Mouse (Mus musculus) heart, embryonic 11.5 days (tissue): ENCODE results near the gene Strap. TPM values are rescaled to one million over a fixed set of nuclear protein-coding genes. Genes with fewer than 3 reads are reported as not detected.
A peak's percentile ranks its signal among the peaks of the same experiment; 100 is the strongest.

ENCODE experiments used
- ATAC-seq: fragments of 200-750 bp; cut with Nextera tagmentation; replicated peaks from 2 replicates; pipeline ENCODE4 v1.8.0; 2017; ENCODE audit warnings: moderate library complexity; ENCODE audit not compliant: insufficient number of reproducible peaks, low FRiP score, low TSS enrichment
- H3K27ac ChIP-seq: fragments of 300-500 bp; sonication (generic); 2 replicates; pipeline ENCODE4 v1.5.1; 2014; ENCODE audit warnings: mild to moderate bottlenecking, low read depth, low read length
- H3K27me3 ChIP-seq: fragments of 300-500 bp; sonication (generic); 2 replicates; pipeline ENCODE4 v1.6.1; 2014; ENCODE audit warnings: mild to moderate bottlenecking, low read length, mixed read lengths; ENCODE audit not compliant: control insufficient read depth, insufficient read depth
- H3K36me3 ChIP-seq: fragments of 300-500 bp; sonication (generic); 2 replicates; pipeline ENCODE4 v1.6.1; 2014; ENCODE audit warnings: mild to moderate bottlenecking, low read length, moderate library complexity, mixed read lengths; ENCODE audit not compliant: control insufficient read depth, insufficient read depth
- H3K4me1 ChIP-seq: fragments of 300-500 bp; sonication (generic); 2 replicates; pipeline ENCODE4 v1.6.1; 2014; ENCODE audit warnings: low read length; ENCODE audit not compliant: control insufficient read depth, insufficient read depth
- H3K4me2 ChIP-seq: fragments of 300-500 bp; sonication (generic); 2 replicates; pipeline ENCODE4 v1.6.1; 2014; ENCODE audit warnings: mild to moderate bottlenecking, moderate library complexity
- H3K4me3 ChIP-seq: fragments of 300-500 bp; sonication (generic); 2 replicates; pipeline ENCODE4 v1.5.1; 2014; ENCODE audit warnings: low read depth, low read length
- H3K9ac ChIP-seq: fragments of 300-500 bp; sonication (generic); 2 replicates; pipeline ENCODE4 v1.6.1; 2014; ENCODE audit warnings: mild to moderate bottlenecking, low read depth, low read length, moderate library complexity
- H3K9me3 ChIP-seq: fragments of 300-500 bp; sonication (generic); replicated peaks from 2 replicates; pipeline ENCODE4 v1.6.1; 2016; ENCODE audit warnings: low read length; ENCODE audit not compliant: control insufficient read depth
- WGBS: fragments of 180-500 bp; shearing (Covaris S2); extraction: QIAGEN DNeasy Blood & Tissue Kit; methylation state at CpG from one replicate; pipeline ENCODE4 v1.1.7; 2014; ENCODE audit not compliant: insufficient replicate concordance; 5-methylcytosine and 5-hydroxymethylcytosine counted together
- polyA plus RNA-seq: library from polyadenylated mRNA; unstranded; fragments of >200 nt; fragmentation: Nextera tagmentation; extraction: Ambion mirVana; gene quantifications from 2 replicates; pipeline ENCODE4 v1.2.1, GENCODE M21; 2014

Gene Strap
- polyA plus RNA-seq, 1 experiment from 2014 or later, result 148 TPM

DNA sequence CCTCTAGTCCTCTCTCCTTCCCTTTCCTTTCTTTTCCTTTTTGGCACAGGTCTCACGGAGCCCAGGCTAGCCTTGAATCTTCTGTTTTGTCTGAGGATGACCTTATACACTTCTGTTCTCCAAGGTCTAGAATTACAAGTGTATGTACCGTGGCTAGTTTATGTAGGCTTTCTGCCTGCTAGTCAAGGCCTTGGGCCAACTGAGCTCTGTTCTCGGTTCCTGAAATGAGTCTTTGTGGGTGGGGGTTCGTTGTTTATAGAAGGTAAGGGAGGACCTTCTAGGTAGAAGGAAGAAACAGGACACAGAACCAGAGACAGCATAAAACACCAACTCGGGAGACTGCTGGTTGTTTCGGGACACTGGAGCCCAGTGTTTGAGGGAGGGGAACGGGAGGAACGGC is 40.3 kb downstream of the Strap start:
- H3K27ac ChIP-seq, result no peak overlapping the region
- no peak overlapping the region for H3K4me2 ChIP-seq
- H3K27me3 ChIP-seq, result no peaks in the 10 kb centered on the region
- no peak overlapping the region for H3K9ac ChIP-seq
- H3K4me3 ChIP-seq, result no peak overlapping the region
- peaks cover 9% of the 10 kb centered on the region for H3K4me1 ChIP-seq
- 93% methylated on average over 8 of the region's 8 CpGs for WGBS
- no peaks in the 10 kb centered on the region for H3K9me3 ChIP-seq
- no peak for ATAC-seq
- no peaks in the 10 kb centered on the region for H3K36me3 ChIP-seq

- Histone ChIP-seq H3K36me3 (no peaks in the 10 kb centered on the region), H3K9me3 (no peaks in the 10 kb centered on the region), H3K4me2 (no peak overlapping the region), H3K27me3 (no peaks in the 10 kb centered on the region), H3K4me1 (peaks cover 9% of the 10 kb centered on the region), H3K9ac (no peak overlapping the region), H3K4me3 (no peak overlapping the region), H3K27ac (no peak overlapping the region)
- ATAC-seq, result no peak
- WGBS, result 68% methylated on average over 8 of the region's 8 CpGs
Observed at GRCm38 (mm10) chr6:137776981-137777380, 42.1 kb downstream of the Strap start.

- Histone ChIP-seq H3K4me3 (no peak overlapping the region), H3K27me3 (no peaks in the 10 kb centered on the region), H3K27ac (no peak overlapping the region), H3K4me1 (no peaks in the 10 kb centered on the region), H3K9me3 (no peaks in the 10 kb centered on the region), H3K9ac (no peak overlapping the region), H3K36me3 (no peaks in the 10 kb centered on the region), H3K4me2 (no peak overlapping the region)
- WGBS, result 81% methylated on average over 7 of the region's 7 CpGs
- no peak for ATAC-seq
Observed at GRCm38 (mm10) chr6:137783899-137784637, 49.2 kb downstream of the Strap start.

DNA sequence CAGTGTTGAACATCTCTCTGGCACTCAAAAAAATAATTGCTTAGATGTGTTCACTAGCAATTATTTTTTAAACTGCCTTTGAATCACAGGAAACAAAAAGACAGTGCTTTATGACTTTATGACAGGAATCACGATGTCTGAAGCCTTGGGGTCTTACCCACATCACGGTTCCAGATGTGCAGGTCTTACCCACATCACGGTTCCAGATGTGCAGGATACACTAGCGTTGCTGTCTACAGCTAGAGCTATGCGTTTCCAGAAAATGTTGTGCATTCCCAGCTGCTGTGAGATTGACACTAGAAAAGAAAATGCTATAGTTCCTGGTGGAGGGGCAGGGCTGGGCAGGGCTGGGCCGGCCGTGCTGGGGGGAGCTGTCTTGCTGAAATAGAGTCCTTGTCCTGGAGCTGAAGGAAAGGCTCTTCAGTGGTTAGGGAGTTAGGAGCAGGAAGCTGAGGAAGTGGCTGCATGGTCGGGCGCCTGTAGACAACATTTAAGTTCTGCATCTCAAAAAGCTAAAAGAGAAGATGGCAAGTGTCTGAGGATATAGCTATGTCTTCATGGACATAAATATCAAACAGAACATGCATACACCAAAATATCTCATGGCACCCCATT is 54.2 kb downstream of the Strap start:
- Histone ChIP-seq H3K27ac (no peak overlapping the region), H3K4me2 (no peak overlapping the region), H3K9me3 (no peaks in the 10 kb centered on the region), H3K9ac (no peak overlapping the region), H3K27me3 (no peaks in the 10 kb centered on the region), H3K4me3 (no peak overlapping the region), H3K4me1 (peaks cover 7% of the 10 kb centered on the region; the same call in 1 of the 2 replicates), H3K36me3 (no peaks in the 10 kb centered on the region)
- ATAC-seq, result no peak
- 75% methylated on average over 9 of the region's 9 CpGs for WGBS

GRCm38 (mm10) chr6:137789658-137790057 is 54.8 kb downstream of the Strap start:
- no peak for ATAC-seq
- Histone ChIP-seq H3K27me3 (no peaks in the 10 kb centered on the region), H3K27ac (no peak overlapping the region), H3K4me3 (no peak overlapping the region), H3K9ac (no peak overlapping the region), H3K9me3 (no peaks in the 10 kb centered on the region), H3K4me2 (no peak overlapping the region), H3K4me1 (peaks cover 7% of the 10 kb centered on the region; the same call in 1 of the 2 replicates), H3K36me3 (no peaks in the 10 kb centered on the region)
- 77% methylated on average over 2 of the region's 2 CpGs for WGBS

DNA sequence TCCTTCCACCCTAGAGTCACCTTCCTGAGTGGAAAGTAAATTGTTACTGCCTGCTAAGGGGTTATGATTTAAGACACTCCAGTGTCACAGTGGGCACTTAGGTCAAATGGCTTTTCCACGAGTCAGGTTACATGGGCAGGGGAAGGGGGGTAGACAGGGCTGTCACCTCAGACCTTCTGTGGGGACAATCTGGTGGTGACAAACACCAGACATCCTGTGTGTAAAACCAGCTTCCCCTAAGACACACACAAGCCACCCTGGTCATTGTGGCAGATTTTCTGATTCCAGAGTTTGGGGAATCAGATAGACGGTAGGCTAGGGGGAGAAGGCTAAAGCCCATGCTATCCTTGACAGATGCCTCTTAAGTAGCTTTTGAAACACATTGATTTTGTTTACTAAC is 60.6 kb downstream of the Strap start:
- H3K4me1 ChIP-seq, result peaks cover 12% of the 10 kb centered on the region
- no peak overlapping the region for H3K9ac ChIP-seq
- no peak overlapping the region for H3K4me2 ChIP-seq
- WGBS, result 25% methylated on average over 2 of the region's 2 CpGs
- H3K27me3 ChIP-seq, result no peaks in the 10 kb centered on the region
- no peak overlapping the region for H3K4me3 ChIP-seq
- no peak overlapping the region for H3K27ac ChIP-seq
- peaks cover 9% of the 10 kb centered on the region for H3K36me3 ChIP-seq
- ATAC-seq, result no peak; the same call in 1 of the 2 replicates
- H3K9me3 ChIP-seq, result peaks cover 8% of the 10 kb centered on the region

DNA sequence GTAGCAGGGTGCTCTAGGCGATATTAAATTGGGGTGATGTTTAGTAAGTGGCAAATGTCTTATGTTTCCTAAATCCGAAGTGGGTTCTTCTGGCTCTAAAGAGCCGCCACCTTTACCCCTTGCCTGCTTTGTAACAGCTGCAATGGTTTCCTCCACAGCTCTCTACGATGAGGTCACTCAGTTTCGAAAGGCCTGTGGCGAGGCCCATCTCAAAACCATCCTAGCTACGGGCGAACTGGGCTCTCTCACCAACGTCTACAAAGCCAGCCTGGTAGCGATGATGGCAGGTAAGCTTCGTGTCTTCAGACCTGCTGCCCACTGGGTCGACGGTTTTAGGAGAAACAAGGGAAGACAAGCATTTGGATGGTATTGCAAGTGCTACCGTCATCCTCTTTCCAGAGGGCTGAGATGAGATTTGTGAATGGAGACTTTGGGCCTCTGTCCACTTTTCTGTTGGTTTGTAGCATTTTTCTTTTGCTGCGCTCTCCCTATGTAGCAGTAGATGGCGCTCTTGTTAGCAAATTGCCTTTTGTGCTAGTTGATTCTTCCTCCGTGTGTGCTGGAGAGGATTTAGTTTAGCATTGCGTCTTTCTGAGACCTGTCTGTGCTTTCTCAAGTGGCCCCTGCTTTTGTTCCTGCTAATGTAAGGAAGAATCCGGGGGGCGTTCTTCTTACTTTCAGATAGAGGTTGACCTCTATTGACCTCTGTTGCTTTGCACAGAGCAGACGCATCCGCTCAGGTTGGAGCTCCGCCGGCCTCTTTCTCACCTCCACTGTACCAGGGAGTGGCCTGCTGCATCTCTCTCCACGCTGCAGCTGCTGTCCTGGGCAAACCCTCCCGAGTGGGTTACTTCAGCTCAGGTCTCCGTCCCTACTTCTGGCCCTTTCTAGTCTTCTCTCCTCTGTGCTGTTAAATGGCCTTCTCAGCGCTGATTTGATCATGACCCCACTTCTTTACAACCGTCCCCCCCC is 62.0 kb downstream of the Strap start:
- WGBS, result 68% methylated on average over 29 of the region's 29 CpGs
- Histone ChIP-seq H3K9ac (no peak overlapping the region), H3K9me3 (peaks cover 13% of the 10 kb centered on the region), H3K4me3 (no peak overlapping the region), H3K36me3 (peaks cover 9% of the 10 kb centered on the region), H3K27me3 (no peaks in the 10 kb centered on the region), H3K4me1 (peaks cover 12% of the 10 kb centered on the region), H3K4me2 (no peak overlapping the region), H3K27ac (no peak overlapping the region)
- ATAC-seq, result 0 out of 2 replicates have a peak, but pooled peaks have one; percentile 35

- Histone ChIP-seq H3K9me3 (peaks cover 13% of the 10 kb centered on the region), H3K27ac (no peak overlapping the region), H3K4me3 (no peak overlapping the region), H3K4me1 (peaks cover 5% of the 10 kb centered on the region), H3K4me2 (no peak overlapping the region), H3K36me3 (peaks cover 9% of the 10 kb centered on the region), H3K9ac (no peak overlapping the region), H3K27me3 (no peaks in the 10 kb centered on the region)
- 89% methylated on average over 9 of the region's 9 CpGs for WGBS
- no peak for ATAC-seq
Observed at GRCm38 (mm10) chr6:137799253-137799652, 64.4 kb downstream of the Strap start.
